ENCODE assay signal across 18 mouse cellular contexts in the genomic region with DNA sequence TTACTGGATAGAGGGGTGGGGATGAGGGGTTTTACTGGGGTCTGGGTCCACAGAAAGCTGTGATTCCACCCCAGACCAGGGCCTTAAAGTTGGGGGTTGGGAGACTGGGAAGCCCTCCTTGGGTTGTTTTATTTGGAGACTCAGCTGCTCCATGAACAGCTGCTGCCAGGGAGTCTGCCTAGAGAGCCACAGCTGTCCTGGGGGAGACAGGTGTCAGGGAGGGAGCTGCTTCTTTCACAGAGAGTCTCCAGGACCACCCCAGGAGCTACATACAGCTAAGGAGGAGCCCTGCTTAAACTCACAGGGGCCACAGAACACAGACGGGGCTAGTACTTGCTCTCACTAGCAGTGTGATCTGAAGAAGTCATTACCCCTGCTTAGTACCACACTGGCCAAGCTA. TPM values are rescaled to one million over a fixed set of nuclear protein-coding genes. Genes with fewer than 3 reads are reported as not detected.
DNase-seq lines count a peak whose midpoint lies in the region; ATAC-seq and TF ChIP-seq lines count a peak whose summit lies in the region.
"Had no signal": no experiment of that assay in that cellular context is flagged by ENCODE, and none has a peak within 500 bp of the region (broad histone marks: within the 10 kb centered on the region; RNA-seq: fewer than 3 reads in every experiment).

No protein-coding gene starts in this region.

- no peak overlapping the region for H3ac ChIP-seq in C2C12 (ENCODE audit: control insufficient read depth, insufficient read length, low read depth)

- H3K4me3 ChIP-seq in heart, embryonic 12.5 days = no peak overlapping the region
- H3K4me3 ChIP-seq in C2C12 (ENCODE audit: insufficient read depth, poor library complexity, severe bottlenecking) = no peak overlapping the region
- H3K4me3 ChIP-seq in embryonic facial prominence, embryonic 14.5 days (ENCODE audit: low read depth, low read length) = no peak overlapping the region
- no peak overlapping the region for H3K4me3 ChIP-seq in limb, embryonic 14.5 days (replicated peaks; ENCODE audit: low read length)
- no peak overlapping the region for H3K4me3 ChIP-seq in liver, postnatal 0 days (ENCODE audit: low read depth, low read length)
- H3K4me3 ChIP-seq: hindbrain, embryonic 13.5 days had no signal

- peaks cover under 1% of the 10 kb centered on the region; the same call in 1 of the 2 replicates for H3K4me1 ChIP-seq in heart, embryonic 12.5 days (replicated peaks)
- no peaks in the 10 kb centered on the region for H3K4me1 ChIP-seq in embryonic facial prominence, embryonic 14.5 days (ENCODE audit: control insufficient read depth, insufficient read depth, low read length)
- H3K4me1 ChIP-seq in limb, embryonic 14.5 days (ENCODE audit: control insufficient read depth, insufficient read depth, low read length) = no peaks in the 10 kb centered on the region
- H3K4me1 ChIP-seq in liver, postnatal 0 days (ENCODE audit: insufficient read depth) = no peaks in the 10 kb centered on the region
- H3K4me1 ChIP-seq: hindbrain, embryonic 13.5 days had no signal

- no peaks in the 10 kb centered on the region for H3K9me3 ChIP-seq in heart, embryonic 12.5 days (replicated peaks)
- no peaks in the 10 kb centered on the region for H3K9me3 ChIP-seq in embryonic facial prominence, embryonic 14.5 days (ENCODE audit: control insufficient read depth, low read length)
- no peaks in the 10 kb centered on the region for H3K9me3 ChIP-seq in limb, embryonic 14.5 days (ENCODE audit: control insufficient read depth, low read length)
- H3K9me3 ChIP-seq in liver, postnatal 0 days (ENCODE audit: low read length) = no peaks in the 10 kb centered on the region
- H3K9me3 ChIP-seq: G1E; hindbrain, embryonic 13.5 days had no signal

- H3K79me3 ChIP-seq in C2C12 (ENCODE audit: low read depth) = no peaks in the 10 kb centered on the region

- TF ChIP-seq EP300 in liver, postnatal 0 days (IDR thresholded peaks at IDR 0.05; ENCODE audit: low read depth) = no peak

- H3K9ac ChIP-seq in heart, embryonic 12.5 days = no peak overlapping the region
- H3K9ac ChIP-seq in embryonic facial prominence, embryonic 14.5 days (ENCODE audit: low read depth, low read length) = no peak overlapping the region
- no peak overlapping the region for H3K9ac ChIP-seq in limb, embryonic 14.5 days (ENCODE audit: low read depth, low read length, severe bottlenecking)
- no peak overlapping the region for H3K9ac ChIP-seq in liver, postnatal 0 days (replicated peaks)
- H3K9ac ChIP-seq: forebrain, postnatal 0 days; hindbrain, embryonic 13.5 days had no signal

- H3K36me3 ChIP-seq in heart, embryonic 12.5 days = no peaks in the 10 kb centered on the region
- no peaks in the 10 kb centered on the region for H3K36me3 ChIP-seq in C2C12 (ENCODE audit: control insufficient read depth, insufficient read depth)
- H3K36me3 ChIP-seq in embryonic facial prominence, embryonic 14.5 days (ENCODE audit: control insufficient read depth, insufficient read depth, low read length) = no peaks in the 10 kb centered on the region
- H3K36me3 ChIP-seq in limb, embryonic 14.5 days (ENCODE audit: control insufficient read depth, insufficient read depth, low read length) = no peaks in the 10 kb centered on the region
- H3K36me3 ChIP-seq in liver, postnatal 0 days (replicated peaks; ENCODE audit: insufficient read depth, low read length) = no peaks in the 10 kb centered on the region
- H3K36me3 ChIP-seq: G1E; hindbrain, embryonic 13.5 days had no signal

- ATAC-seq in heart, embryonic 12.5 days (ENCODE audit: insufficient number of reproducible peaks, low FRiP score) = 0 out of 2 replicates have a peak, but pooled peaks have one; percentile 26
- peak; percentile 82 for ATAC-seq in embryonic facial prominence, embryonic 14.5 days (ENCODE audit: low read depth)
- ATAC-seq in limb, embryonic 14.5 days (ENCODE audit: low FRiP score, low read depth) = peak; percentile 88
- ATAC-seq in liver, postnatal 0 days = no peak
- ATAC-seq: CD4-positive, CD25-positive, alpha-beta regulatory T cell, adult 4 months; forebrain, postnatal 0 days; hindbrain, postnatal 0 days had no signal

- H3K4me2 ChIP-seq in heart, embryonic 12.5 days = no peak overlapping the region
- no peak overlapping the region for H3K4me2 ChIP-seq in embryonic facial prominence, embryonic 14.5 days (ENCODE audit: low read depth, low read length)
- H3K4me2 ChIP-seq in limb, embryonic 14.5 days (replicated peaks; ENCODE audit: low read depth, low read length, severe bottlenecking) = no peak overlapping the region
- H3K4me2 ChIP-seq in liver, postnatal 0 days (ENCODE audit: low read depth, low read length) = no peak overlapping the region
- H3K4me2 ChIP-seq: hindbrain, embryonic 13.5 days had no signal

- H3K79me2 ChIP-seq in C2C12 (ENCODE audit: control insufficient read depth, insufficient read depth) = no peaks in the 10 kb centered on the region

- TF ChIP-seq POLR2A in limb, embryonic 14.5 days (IDR thresholded peaks at IDR 0.05; ENCODE audit: borderline replicate concordance, extremely low read depth, insufficient read depth, insufficient read length) = no peak

- H3K27ac ChIP-seq in heart, embryonic 12.5 days (ENCODE audit: poor library complexity, severe bottlenecking) = no peak overlapping the region
- H3K27ac ChIP-seq in embryonic facial prominence, embryonic 14.5 days (replicated peaks; ENCODE audit: low read depth, low read length) = no peak overlapping the region
- H3K27ac ChIP-seq in limb, embryonic 14.5 days (replicated peaks; ENCODE audit: low read depth, low read length) = no peak overlapping the region
- H3K27ac ChIP-seq in liver, postnatal 0 days (ENCODE audit: low read depth) = no peak overlapping the region
- H3K27ac ChIP-seq: hindbrain, embryonic 13.5 days; hindbrain, postnatal 0 days had no signal

- no peaks in the 10 kb centered on the region for H3K27me3 ChIP-seq in heart, embryonic 12.5 days (replicated peaks)
- H3K27me3 ChIP-seq in C2C12 (ENCODE audit: control insufficient read depth, insufficient read depth, insufficient read length) = peaks cover 7% of the 10 kb centered on the region
- no peaks in the 10 kb centered on the region for H3K27me3 ChIP-seq in embryonic facial prominence, embryonic 14.5 days (replicated peaks; ENCODE audit: control insufficient read depth, insufficient read depth, low read length)
- no peaks in the 10 kb centered on the region for H3K27me3 ChIP-seq in limb, embryonic 14.5 days (ENCODE audit: control insufficient read depth, insufficient read depth, low read length)
- H3K27me3 ChIP-seq in liver, postnatal 0 days (ENCODE audit: insufficient read depth, low read length) = no peaks in the 10 kb centered on the region
- H3K27me3 ChIP-seq: hindbrain, embryonic 13.5 days had no signal

- no peak for TF ChIP-seq CTCF in C2C12 (IDR thresholded peaks at IDR 0.05; ENCODE audit: control insufficient read depth, insufficient read depth, insufficient read length)
- no peak for TF ChIP-seq CTCF in liver, postnatal 0 days (IDR thresholded peaks at IDR 0.05; ENCODE audit: low read depth)

- no peak for DNase-seq in heart, adult 8-10 months (ENCODE audit: low spot score)
- DNase-seq in embryonic facial prominence, embryonic 14.5 days (ENCODE audit: low spot score) = peak; percentile 81
- DNase-seq in limb, embryonic 14.5 days (ENCODE audit: low spot score) = peak; percentile 41
- no peak for DNase-seq in liver, postnatal 0 days
- DNase-seq in cerebellum, adult 9-11 months = no peak
- DNase-seq: adrenal gland, adult 8-10 months; adrenal gland, postnatal 36 days; cerebellum, adult 2 months; cerebellum, postnatal 14 days; forebrain, postnatal 0 days; gastrocnemius, postnatal 14 days; heart, postnatal 10 days had no signal

- WGBS in heart, embryonic 12.5 days = 36% methylated on average over 1 of the region's 1 CpGs
- WGBS in embryonic facial prominence, embryonic 14.5 days = 16% methylated on average over 1 of the region's 1 CpGs
- WGBS in limb, embryonic 14.5 days = 33% methylated on average over 1 of the region's 1 CpGs
- WGBS in liver, postnatal 0 days (ENCODE audit: insufficient replicate concordance) = 48% methylated on average over 1 of the region's 1 CpGs

TF ChIP-seq in C2C12, 6 proteins besides CTCF, POLR2A, EP300 and RAD21:
- TF ChIP-seq MYOD1 (IDR thresholded peaks at IDR 0.05; ENCODE audit: control insufficient read depth, insufficient read length, low read depth) = peak; percentile 63
- no peak for TF ChIP-seq FOSL1 (IDR thresholded peaks at IDR 0.05; ENCODE audit: insufficient read depth, low read length, poor library complexity, severe bottlenecking)
- TF ChIP-seq USF1 (IDR thresholded peaks at IDR 0.05; ENCODE audit: low read depth) = no peak

RNA-seq across cellular contexts. Expression of a gene that starts 18.0 kb away (rescaled TPM):
- polyA plus RNA-seq in heart, embryonic 12.5 days (2016; fragmentation: Nextera tagmentation; extraction: Ambion mirVana) = 8.8 and 9.2 TPM in 2 replicates
- total RNA-seq in heart, adult 8-10 months (2022) = 10 to 100 TPM; 11.9 to 14.3 (median 13.4) TPM
- polyA plus RNA-seq in C2C12 (2012; fragmentation: generic; extraction: Trizol) = 7.7 TPM
- 16.8 and 18.0 TPM in 2 replicates for polyA plus RNA-seq in embryonic facial prominence, embryonic 14.5 days (2014; fragmentation: Nextera tagmentation; extraction: Ambion mirVana)
- polyA plus RNA-seq in limb, embryonic 14.5 days (2012; rRNA removed) = 29.4 and 30.2 TPM in 2 replicates
- polyA plus RNA-seq in limb, embryonic 14.5 days (2014; fragmentation: Nextera tagmentation; extraction: Ambion mirVana) = 17.7 and 20.6 TPM in 2 replicates
- polyA plus RNA-seq in liver, postnatal 0 days (2015; fragmentation: Nextera tagmentation; extraction: Ambion mirVana) = 3.6 and 4.8 TPM in 2 replicates

RNA-seq across cellular contexts. Expression of a gene that starts 42.3 kb away (rescaled TPM):
- polyA plus RNA-seq in heart, embryonic 12.5 days (2016; fragmentation: Nextera tagmentation; extraction: Ambion mirVana) = 13.2 and 14.2 TPM in 2 replicates
- 10 to 100 TPM; 61.3 to 73.8 (median 68.6) TPM for total RNA-seq in heart, adult 8-10 months (2022)
- polyA plus RNA-seq in C2C12 (2012; fragmentation: generic; extraction: Trizol) = 11.7 TPM
- 11.1 and 13.2 TPM in 2 replicates for polyA plus RNA-seq in embryonic facial prominence, embryonic 14.5 days (2014; fragmentation: Nextera tagmentation; extraction: Ambion mirVana)
- polyA plus RNA-seq in limb, embryonic 14.5 days (2012; rRNA removed) = 15.6 and 21.6 TPM in 2 replicates
- polyA plus RNA-seq in limb, embryonic 14.5 days (2014; fragmentation: Nextera tagmentation; extraction: Ambion mirVana) = 11.7 and 12.5 TPM in 2 replicates
- 15.9 and 16.5 TPM in 2 replicates for polyA plus RNA-seq in liver, postnatal 0 days (2015; fragmentation: Nextera tagmentation; extraction: Ambion mirVana)

Comparison
In these comparisons a context has a peak if more than half of its experiments do, and no peak if none do; other contexts are left out.
1. DNase-seq: peak in embryonic facial prominence, embryonic 14.5 days (single experiment) and limb, embryonic 14.5 days (single experiment); none in heart, adult 8-10 months (single experiment), liver, postnatal 0 days (single experiment) and cerebellum, adult 9-11 months (single experiment).